Mouse (Mus musculus): Measurements from ENCODE around the gene Foxn1. TPM values are rescaled to one million over a fixed set of nuclear protein-coding genes. Genes with fewer than 3 reads are reported as not detected.

Gene Foxn1
- total and polyA plus RNA-seq, 2 experiments: not detected

DNA sequence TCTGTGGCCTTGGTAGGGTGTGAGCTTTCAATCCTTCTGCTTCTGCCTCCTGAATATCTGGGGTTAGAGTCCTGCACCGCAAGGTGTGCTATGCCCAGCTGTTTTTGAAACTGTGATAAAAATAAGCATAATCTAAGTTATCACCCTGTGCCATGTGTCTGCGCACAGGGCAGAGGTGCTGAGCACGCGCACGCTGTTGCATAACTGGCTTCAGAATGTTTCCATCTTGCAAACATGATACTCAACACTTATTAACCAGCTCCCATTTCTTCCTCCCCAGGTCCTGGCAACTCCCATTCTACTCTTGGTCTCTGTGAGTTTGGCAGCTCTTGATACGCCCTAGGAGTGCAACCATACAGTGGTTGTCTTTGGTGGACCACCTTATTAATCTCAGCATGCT, 41.3 kb upstream of the Foxn1 start:
- H3K27me3 ChIP-seq (ENCODE audit: control insufficient read depth, insufficient read depth, low read length): no peaks in the 10 kb centered on the region
- no peak overlapping the region for H3K9ac ChIP-seq (ENCODE audit: low read depth, low read length)
- 37% methylated on average over 6 of the region's 6 CpGs for WGBS
- H3K4me1 ChIP-seq (ENCODE audit: control insufficient read depth, insufficient read depth, low read length): peaks cover 16% of the 10 kb centered on the region
- H3K27ac ChIP-seq (replicated peaks; ENCODE audit: insufficient read depth, low read depth, low read length): peak overlapping the region; percentile 45; the same call in 1 of the 2 replicates
- DNase-seq (ENCODE audit: extremely low read depth, low read depth, low spot score): peak; percentile 95
- no peaks in the 10 kb centered on the region for H3K79me2 ChIP-seq (ENCODE audit: control insufficient read depth, insufficient read depth, low read length)
- TF ChIP-seq CTCF (IDR thresholded peaks at IDR 0.05; ENCODE audit: low read depth, low read length) (no peak), POLR2A (IDR thresholded peaks at IDR 0.05; ENCODE audit: extremely low read depth, insufficient read depth, low read length) (no peak)
- no peaks in the 10 kb centered on the region for H3K36me3 ChIP-seq (ENCODE audit: control insufficient read depth, insufficient read depth, low read length)
- H3K4me3 ChIP-seq (ENCODE audit: insufficient read depth, low read depth, low read length): no peak overlapping the region

- H3K27ac ChIP-seq (replicated peaks; ENCODE audit: insufficient read depth, low read depth, low read length): no peak overlapping the region
- no peak overlapping the region for H3K4me3 ChIP-seq (ENCODE audit: insufficient read depth, low read depth, low read length)
- H3K9ac ChIP-seq (ENCODE audit: low read depth, low read length): no peak overlapping the region
- H3K36me3 ChIP-seq (ENCODE audit: control insufficient read depth, insufficient read depth, low read length): no peaks in the 10 kb centered on the region
- no peaks in the 10 kb centered on the region for H3K79me2 ChIP-seq (ENCODE audit: control insufficient read depth, insufficient read depth, low read length)
- H3K27me3 ChIP-seq (ENCODE audit: control insufficient read depth, insufficient read depth, low read length): no peaks in the 10 kb centered on the region
- H3K4me1 ChIP-seq (ENCODE audit: control insufficient read depth, insufficient read depth, low read length): peaks cover 27% of the 10 kb centered on the region
- no peak for TF ChIP-seq POLR2A (IDR thresholded peaks at IDR 0.05; ENCODE audit: extremely low read depth, insufficient read depth, low read length)
- TF ChIP-seq CTCF (IDR thresholded peaks at IDR 0.05; ENCODE audit: low read depth, low read length): no peak
- DNase-seq (ENCODE audit: extremely low read depth, low read depth, low spot score): no peak
- 36% methylated on average over 1 of the region's 1 CpGs for WGBS
Observed at GRCm38 (mm10) chr11:78425572-78425971, 39.2 kb upstream of the Foxn1 start.

- H3K27ac ChIP-seq (replicated peaks; ENCODE audit: insufficient read depth, low read depth, low read length): 0 out of 2 replicates have a peak overlapping the region, but pooled peaks have one; percentile 3
- DNase-seq (ENCODE audit: extremely low read depth, low read depth, low spot score): peak; percentile 98
Observed at GRCm38 (mm10) chr11:78424352-78424751, 38.0 kb upstream of the Foxn1 start.

DNA sequence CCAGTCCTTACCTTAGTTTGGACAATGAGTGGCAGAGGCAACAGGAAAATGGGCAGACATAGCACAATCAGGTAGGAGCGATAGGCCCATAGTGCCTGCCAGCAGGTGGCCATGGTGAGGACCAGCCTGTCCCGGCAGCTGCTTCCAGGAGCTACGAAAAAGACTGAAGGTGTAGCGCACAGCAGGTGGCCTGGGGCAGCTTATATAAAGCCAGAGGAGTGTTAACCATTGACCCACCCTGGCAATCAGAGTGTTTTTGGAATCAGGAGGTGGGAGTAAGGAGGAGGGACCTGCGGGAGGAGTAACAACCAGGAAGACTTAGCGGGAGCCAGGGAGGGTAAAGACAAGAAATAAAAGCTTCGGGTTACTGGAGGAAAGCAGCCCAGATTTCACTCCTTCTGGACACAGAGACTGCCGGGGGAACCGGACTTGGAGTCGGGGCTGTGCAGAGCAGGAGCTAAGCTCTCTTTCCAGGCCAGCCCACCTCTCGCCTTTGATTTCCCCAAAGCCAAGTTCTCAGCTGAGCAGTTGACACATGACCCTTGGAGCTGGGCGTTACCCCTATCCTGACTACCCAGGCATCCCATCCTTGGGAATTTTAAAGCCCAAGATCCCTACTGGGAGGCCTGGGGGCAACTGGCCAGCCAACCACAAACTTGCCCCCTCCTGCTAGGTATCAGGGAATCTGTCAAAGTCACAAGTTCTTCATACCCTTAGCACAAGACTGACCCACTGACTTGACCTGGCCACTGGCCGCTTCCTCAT, 35.9 kb upstream of the Foxn1 start, which contains the start of gene Slc13a2:
Slc13a2 (minus strand) TSS at position 163 of the 765 bp plus-strand sequence.
- Histone ChIP-seq H3K9ac (ENCODE audit: low read depth, low read length) (no peak within 1 kb of the TSS), H3K36me3 (ENCODE audit: control insufficient read depth, insufficient read depth, low read length) (no peaks in the 10 kb centered on the region), H3K27ac (replicated peaks; ENCODE audit: insufficient read depth, low read depth, low read length) (no peak within 1 kb of the TSS; the same call in 1 of the 2 replicates), H3K4me3 (ENCODE audit: insufficient read depth, low read depth, low read length) (no peak within 1 kb of the TSS; the same call in 1 of the 2 replicates), H3K4me1 (ENCODE audit: control insufficient read depth, insufficient read depth, low read length) (peaks cover 29% of the 10 kb centered on the region), H3K27me3 (ENCODE audit: control insufficient read depth, insufficient read depth, low read length) (no peaks in the 10 kb centered on the region), H3K79me2 (ENCODE audit: control insufficient read depth, insufficient read depth, low read length) (no peaks in the 10 kb centered on the region)
- DNase-seq (ENCODE audit: extremely low read depth, low read depth, low spot score): peak; percentile 65
- 32% methylated on average over 13 of the region's 13 CpGs for WGBS
- TF ChIP-seq CTCF (IDR thresholded peaks at IDR 0.05; ENCODE audit: low read depth, low read length) (peak; percentile 45), POLR2A (IDR thresholded peaks at IDR 0.05; ENCODE audit: extremely low read depth, insufficient read depth, low read length) (no peak)

More at GRCm38 (mm10) chr11:78424352-78424751, 38.0 kb upstream of the Foxn1 start:
- TF ChIP-seq CTCF (IDR thresholded peaks at IDR 0.05; ENCODE audit: low read depth, low read length) (no peak), POLR2A (IDR thresholded peaks at IDR 0.05; ENCODE audit: extremely low read depth, insufficient read depth, low read length) (no peak)
- H3K79me2 ChIP-seq (ENCODE audit: control insufficient read depth, insufficient read depth, low read length): no peaks in the 10 kb centered on the region
- WGBS: 16% methylated on average over 2 of the region's 2 CpGs
- H3K36me3 ChIP-seq (ENCODE audit: control insufficient read depth, insufficient read depth, low read length): no peaks in the 10 kb centered on the region
- H3K27me3 ChIP-seq (ENCODE audit: control insufficient read depth, insufficient read depth, low read length): no peaks in the 10 kb centered on the region
- no peak overlapping the region for H3K9ac ChIP-seq (ENCODE audit: low read depth, low read length)
- no peak overlapping the region for H3K4me3 ChIP-seq (ENCODE audit: insufficient read depth, low read depth, low read length)
- peaks cover 31% of the 10 kb centered on the region for H3K4me1 ChIP-seq (ENCODE audit: control insufficient read depth, insufficient read depth, low read length)

GRCm38 (mm10) chr11:78421201-78422009, 35.0 kb upstream of the Foxn1 start:
- WGBS: 47% methylated on average over 13 of the region's 13 CpGs
- Histone ChIP-seq H3K27me3 (ENCODE audit: control insufficient read depth, insufficient read depth, low read length) (no peaks in the 10 kb centered on the region), H3K79me2 (ENCODE audit: control insufficient read depth, insufficient read depth, low read length) (no peaks in the 10 kb centered on the region), H3K4me1 (ENCODE audit: control insufficient read depth, insufficient read depth, low read length) (peaks cover 33% of the 10 kb centered on the region), H3K27ac (replicated peaks; ENCODE audit: insufficient read depth, low read depth, low read length) (no peak overlapping the region), H3K4me3 (ENCODE audit: insufficient read depth, low read depth, low read length) (no peak overlapping the region), H3K36me3 (ENCODE audit: control insufficient read depth, insufficient read depth, low read length) (no peaks in the 10 kb centered on the region), H3K9ac (ENCODE audit: low read depth, low read length) (no peak overlapping the region)
- TF ChIP-seq POLR2A (IDR thresholded peaks at IDR 0.05; ENCODE audit: extremely low read depth, insufficient read depth, low read length) (no peak), CTCF (IDR thresholded peaks at IDR 0.05; ENCODE audit: low read depth, low read length) (no peak)
- peak; percentile 60 for DNase-seq (ENCODE audit: extremely low read depth, low read depth, low spot score)

Measured in liver, adult 2 months (tissue).